Mouse (Mus musculus): ENCODE measurements around the gene Ralbp1. TPM values are rescaled to one million over a fixed set of nuclear protein-coding genes. Genes with fewer than 3 reads are reported as not detected.
A peak's percentile ranks its signal among the peaks of the same experiment; 100 is the strongest.

The Ralbp1 gene
- polyA plus RNA-seq, 1 experiment from 2014 or later, result 42.9 TPM

GRCm38 (mm10) chr17:65869720-65870119 lies 15.9 kb downstream of the Ralbp1 start:
- H3K4me2 ChIP-seq (ENCODE audit: low read length), result no peak overlapping the region
- peaks cover 5% of the 10 kb centered on the region; the same call in 1 of the 2 replicates for H3K4me1 ChIP-seq (ENCODE audit: control insufficient read depth, insufficient read depth, low read length)
- 88% methylated on average over 10 of the region's 10 CpGs for WGBS
- no peak overlapping the region for H3K9ac ChIP-seq (ENCODE audit: low read length)
- ATAC-seq (no peak), DNase-seq (ENCODE audit: low spot score) (no peak)
- peaks cover 12% of the 10 kb centered on the region for H3K36me3 ChIP-seq (ENCODE audit: control insufficient read depth, insufficient read depth, low read length)
- H3K9me3 ChIP-seq (replicated peaks; ENCODE audit: control insufficient read depth, low read length), result no peaks in the 10 kb centered on the region
- no peaks in the 10 kb centered on the region for H3K27me3 ChIP-seq (replicated peaks; ENCODE audit: control insufficient read depth, insufficient read depth, low read length)
- H3K27ac ChIP-seq (ENCODE audit: low read depth, low read length), result no peak overlapping the region
- no peak overlapping the region for H3K4me3 ChIP-seq (ENCODE audit: low read depth, low read length)

- peaks cover 5% of the 10 kb centered on the region; the same call in 1 of the 2 replicates for H3K4me1 ChIP-seq (ENCODE audit: control insufficient read depth, insufficient read depth, low read length)
- peaks cover 20% of the 10 kb centered on the region for H3K36me3 ChIP-seq (ENCODE audit: control insufficient read depth, insufficient read depth, low read length)
- no peak overlapping the region for H3K4me2 ChIP-seq (ENCODE audit: low read length)
- no peak overlapping the region for H3K27ac ChIP-seq (ENCODE audit: low read depth, low read length)
- H3K9ac ChIP-seq (ENCODE audit: low read length), result no peak overlapping the region
- no peaks in the 10 kb centered on the region for H3K9me3 ChIP-seq (replicated peaks; ENCODE audit: control insufficient read depth, low read length)
- ATAC-seq (no peak), DNase-seq (ENCODE audit: low spot score) (no peak)
- 92% methylated on average over 5 of the region's 5 CpGs for WGBS
- H3K27me3 ChIP-seq (replicated peaks; ENCODE audit: control insufficient read depth, insufficient read depth, low read length), result no peaks in the 10 kb centered on the region
- no peak overlapping the region for H3K4me3 ChIP-seq (ENCODE audit: low read depth, low read length)
Measured at GRCm38 (mm10) chr17:65867996-65868395, 17.6 kb downstream of the Ralbp1 start.

- DNase-seq (ENCODE audit: low spot score) (no peak), ATAC-seq (no peak)
- 84% methylated on average over 3 of the region's 3 CpGs for WGBS
- Histone ChIP-seq H3K9me3 (replicated peaks; ENCODE audit: control insufficient read depth, low read length) (no peaks in the 10 kb centered on the region), H3K27ac (ENCODE audit: low read depth, low read length) (no peak overlapping the region), H3K27me3 (replicated peaks; ENCODE audit: control insufficient read depth, insufficient read depth, low read length) (no peaks in the 10 kb centered on the region), H3K4me3 (ENCODE audit: low read depth, low read length) (no peak overlapping the region), H3K4me1 (ENCODE audit: control insufficient read depth, insufficient read depth, low read length) (no peaks in the 10 kb centered on the region; the same call in 1 of the 2 replicates), H3K36me3 (ENCODE audit: control insufficient read depth, insufficient read depth, low read length) (peaks cover 22% of the 10 kb centered on the region), H3K4me2 (ENCODE audit: low read length) (no peak overlapping the region), H3K9ac (ENCODE audit: low read length) (no peak overlapping the region)
Measured at GRCm38 (mm10) chr17:65866201-65866600, 19.4 kb downstream of the Ralbp1 start.

- H3K27ac ChIP-seq (ENCODE audit: low read depth, low read length), result no peak overlapping the region
- H3K4me2 ChIP-seq (ENCODE audit: low read length), result no peak overlapping the region
- no peak for DNase-seq (ENCODE audit: low spot score)
- no peak overlapping the region for H3K4me3 ChIP-seq (ENCODE audit: low read depth, low read length)
- H3K9me3 ChIP-seq (replicated peaks; ENCODE audit: control insufficient read depth, low read length), result no peaks in the 10 kb centered on the region
- no peak overlapping the region for H3K9ac ChIP-seq (ENCODE audit: low read length)
- peaks cover 25% of the 10 kb centered on the region for H3K36me3 ChIP-seq (ENCODE audit: control insufficient read depth, insufficient read depth, low read length)
- H3K4me1 ChIP-seq (ENCODE audit: control insufficient read depth, insufficient read depth, low read length), result no peaks in the 10 kb centered on the region; the same call in 1 of the 2 replicates
- no peaks in the 10 kb centered on the region for H3K27me3 ChIP-seq (replicated peaks; ENCODE audit: control insufficient read depth, insufficient read depth, low read length)
- 0 out of 2 replicates have a peak, but pooled peaks have one; percentile 1 for ATAC-seq
Measured at GRCm38 (mm10) chr17:65865265-65865664, 20.3 kb downstream of the Ralbp1 start.

- DNase-seq (ENCODE audit: low spot score) (peak; percentile 86), ATAC-seq (peak; percentile 51)
- Histone ChIP-seq H3K27ac (ENCODE audit: low read depth, low read length) (no peak overlapping the region), H3K9me3 (replicated peaks; ENCODE audit: control insufficient read depth, low read length) (no peaks in the 10 kb centered on the region), H3K36me3 (ENCODE audit: control insufficient read depth, insufficient read depth, low read length) (peaks cover 25% of the 10 kb centered on the region), H3K4me1 (ENCODE audit: control insufficient read depth, insufficient read depth, low read length) (no peaks in the 10 kb centered on the region; the same call in 1 of the 2 replicates), H3K4me2 (ENCODE audit: low read length) (no peak overlapping the region), H3K27me3 (replicated peaks; ENCODE audit: control insufficient read depth, insufficient read depth, low read length) (no peaks in the 10 kb centered on the region), H3K4me3 (ENCODE audit: low read depth, low read length) (no peak overlapping the region), H3K9ac (ENCODE audit: low read length) (no peak overlapping the region)
- 35% methylated on average over 4 of the region's 4 CpGs for WGBS
Measured at GRCm38 (mm10) chr17:65864742-65865141, 20.9 kb downstream of the Ralbp1 start.

- Histone ChIP-seq H3K36me3 (ENCODE audit: control insufficient read depth, insufficient read depth, low read length) (peaks cover 31% of the 10 kb centered on the region), H3K9ac (ENCODE audit: low read length) (no peak overlapping the region), H3K27ac (ENCODE audit: low read depth, low read length) (no peak overlapping the region), H3K9me3 (replicated peaks; ENCODE audit: control insufficient read depth, low read length) (no peaks in the 10 kb centered on the region), H3K4me3 (ENCODE audit: low read depth, low read length) (no peak overlapping the region), H3K27me3 (replicated peaks; ENCODE audit: control insufficient read depth, insufficient read depth, low read length) (no peaks in the 10 kb centered on the region), H3K4me1 (ENCODE audit: control insufficient read depth, insufficient read depth, low read length) (no peaks in the 10 kb centered on the region; the same call in 1 of the 2 replicates), H3K4me2 (ENCODE audit: low read length) (no peak overlapping the region)
- 95% methylated on average over 12 of the region's 12 CpGs for WGBS
- DNase-seq (ENCODE audit: low spot score) (no peak), ATAC-seq (no peak)
Measured at GRCm38 (mm10) chr17:65863830-65864229, 21.8 kb downstream of the Ralbp1 start.

- no peak overlapping the region for H3K4me3 ChIP-seq (ENCODE audit: low read depth, low read length)
- H3K27ac ChIP-seq (ENCODE audit: low read depth, low read length), result no peak overlapping the region
- WGBS, result 46% methylated on average over 4 of the region's 4 CpGs
- no peaks in the 10 kb centered on the region; the same call in 1 of the 2 replicates for H3K4me1 ChIP-seq (ENCODE audit: control insufficient read depth, insufficient read depth, low read length)
- no peak overlapping the region for H3K9ac ChIP-seq (ENCODE audit: low read length)
- ATAC-seq, result peak; percentile 38; the same call in 1 of the 2 replicates
- H3K9me3 ChIP-seq (replicated peaks; ENCODE audit: control insufficient read depth, low read length), result no peaks in the 10 kb centered on the region
- H3K36me3 ChIP-seq (ENCODE audit: control insufficient read depth, insufficient read depth, low read length), result peaks cover 42% of the 10 kb centered on the region
- H3K27me3 ChIP-seq (replicated peaks; ENCODE audit: control insufficient read depth, insufficient read depth, low read length), result no peaks in the 10 kb centered on the region
- peak; percentile 70 for DNase-seq (ENCODE audit: low spot score)
- H3K4me2 ChIP-seq (ENCODE audit: low read length), result no peak overlapping the region
Measured at GRCm38 (mm10) chr17:65862579-65862978, 23.0 kb downstream of the Ralbp1 start.

GRCm38 (mm10) chr17:65857617-65858016 lies 28.0 kb downstream of the Ralbp1 start:
- no peak overlapping the region for H3K9ac ChIP-seq (ENCODE audit: low read length)
- DNase-seq (ENCODE audit: low spot score) (no peak), ATAC-seq (no peak)
- no peak overlapping the region for H3K4me3 ChIP-seq (ENCODE audit: low read depth, low read length)
- H3K4me2 ChIP-seq (ENCODE audit: low read length), result no peak overlapping the region
- no peak overlapping the region for H3K27ac ChIP-seq (ENCODE audit: low read depth, low read length)
- no peaks in the 10 kb centered on the region for H3K4me1 ChIP-seq (ENCODE audit: control insufficient read depth, insufficient read depth, low read length)
- peaks cover 59% of the 10 kb centered on the region for H3K36me3 ChIP-seq (ENCODE audit: control insufficient read depth, insufficient read depth, low read length)
- 82% methylated on average over 4 of the region's 4 CpGs for WGBS
- H3K27me3 ChIP-seq (replicated peaks; ENCODE audit: control insufficient read depth, insufficient read depth, low read length), result no peaks in the 10 kb centered on the region
- H3K9me3 ChIP-seq (replicated peaks; ENCODE audit: control insufficient read depth, low read length), result no peaks in the 10 kb centered on the region

- Histone ChIP-seq H3K36me3 (ENCODE audit: control insufficient read depth, insufficient read depth, low read length) (peaks cover 85% of the 10 kb centered on the region), H3K27me3 (replicated peaks; ENCODE audit: control insufficient read depth, insufficient read depth, low read length) (no peaks in the 10 kb centered on the region), H3K4me3 (ENCODE audit: low read depth, low read length) (no peak overlapping the region), H3K9me3 (replicated peaks; ENCODE audit: control insufficient read depth, low read length) (no peaks in the 10 kb centered on the region), H3K4me1 (ENCODE audit: control insufficient read depth, insufficient read depth, low read length) (no peaks in the 10 kb centered on the region), H3K9ac (ENCODE audit: low read length) (no peak overlapping the region), H3K27ac (ENCODE audit: low read depth, low read length) (no peak overlapping the region), H3K4me2 (ENCODE audit: low read length) (no peak overlapping the region)
- WGBS, result 91% methylated on average over 4 of the region's 4 CpGs
- no peak for DNase-seq (ENCODE audit: low spot score)
- ATAC-seq, result no peak
Measured at GRCm38 (mm10) chr17:65854006-65854405, 31.6 kb downstream of the Ralbp1 start.
